Mouse (Mus musculus): ENCODE data around the gene Rph3al.

DNA sequence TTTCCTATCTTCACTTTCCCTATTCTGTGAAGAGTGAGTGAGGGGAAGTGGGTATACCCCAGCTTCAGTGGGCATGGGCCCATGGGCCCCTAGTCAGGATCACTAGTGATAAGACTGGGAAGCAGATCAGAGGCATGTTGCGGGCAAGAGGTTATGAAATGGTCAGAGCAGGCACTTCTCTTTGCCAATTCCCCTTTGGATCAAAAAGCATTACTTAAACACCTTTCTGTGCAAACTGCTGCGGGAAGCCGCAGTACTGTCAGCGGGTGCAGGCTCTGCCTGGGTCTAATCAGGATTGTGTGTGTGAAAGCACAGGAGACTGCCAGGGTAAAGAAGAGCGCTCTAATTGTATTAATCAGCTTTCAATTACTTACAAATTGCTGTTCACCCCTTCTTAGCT lies 67.8 kb downstream of the Rph3al start:
- TF ChIP-seq HCFC1 (IDR thresholded peaks at IDR 0.05; ENCODE audit: borderline replicate concordance, insufficient read depth, low read length): no peak
- TF ChIP-seq MAFK (IDR thresholded peaks at IDR 0.05; ENCODE audit: insufficient read depth, low read depth, low read length): no peak
